Mouse (Mus musculus): ENCODE data around the gene Gm49358. TPM values are rescaled to one million over a fixed set of nuclear protein-coding genes. Genes with fewer than 3 reads are reported as not detected.

The Gm49358 gene
- polyA plus RNA-seq, 1 experiment from 2014 or later, result not detected

GRCm38 (mm10) chr10:86786083-86786482 lies 22.3 kb downstream of the Gm49358 start:
- H3K9me3 ChIP-seq (ENCODE audit: control insufficient read depth), result no peaks in the 10 kb centered on the region
- H3K4me3 ChIP-seq (ENCODE audit: low read depth, low read length), result no peak overlapping the region
- H3K9ac ChIP-seq (ENCODE audit: low read depth, low read length), result no peak overlapping the region
- H3K4me1 ChIP-seq (replicated peaks; ENCODE audit: control insufficient read depth, insufficient read depth, low read length), result no peaks in the 10 kb centered on the region
- H3K27me3 ChIP-seq (replicated peaks; ENCODE audit: control insufficient read depth, insufficient read depth, low read length), result no peaks in the 10 kb centered on the region
- WGBS, result 72% methylated on average over 5 of the region's 5 CpGs
- no peak overlapping the region for H3K27ac ChIP-seq (ENCODE audit: low read depth, low read length)
- ATAC-seq, result no peak
- no peaks in the 10 kb centered on the region for H3K36me3 ChIP-seq (ENCODE audit: control insufficient read depth, insufficient read depth)
- H3K4me2 ChIP-seq (replicated peaks; ENCODE audit: low read depth), result no peak overlapping the region
- TF ChIP-seq CTCF (IDR thresholded peaks at IDR 0.05; ENCODE audit: low read depth), result no peak

GRCm38 (mm10) chr10:86788193-86788592 lies 24.4 kb downstream of the Gm49358 start:
- no peak overlapping the region for H3K9ac ChIP-seq (ENCODE audit: low read depth, low read length)
- ATAC-seq, result no peak

GRCm38 (mm10) chr10:86789146-86789672 lies 25.4 kb downstream of the Gm49358 start:
- no peak for ATAC-seq
- no peak for TF ChIP-seq CTCF (IDR thresholded peaks at IDR 0.05; ENCODE audit: low read depth)
- no peaks in the 10 kb centered on the region for H3K9me3 ChIP-seq (ENCODE audit: control insufficient read depth)
- WGBS, result 86% methylated on average over 7 of the region's 7 CpGs
- H3K27me3 ChIP-seq (replicated peaks; ENCODE audit: control insufficient read depth, insufficient read depth, low read length), result no peaks in the 10 kb centered on the region
- no peak overlapping the region for H3K4me3 ChIP-seq (ENCODE audit: low read depth, low read length)
- H3K9ac ChIP-seq (ENCODE audit: low read depth, low read length), result no peak overlapping the region
- no peaks in the 10 kb centered on the region for H3K4me1 ChIP-seq (replicated peaks; ENCODE audit: control insufficient read depth, insufficient read depth, low read length)
- H3K36me3 ChIP-seq (ENCODE audit: control insufficient read depth, insufficient read depth), result no peaks in the 10 kb centered on the region
- H3K4me2 ChIP-seq (replicated peaks; ENCODE audit: low read depth), result no peak overlapping the region
- no peak overlapping the region for H3K27ac ChIP-seq (ENCODE audit: low read depth, low read length)

More at GRCm38 (mm10) chr10:86788193-86788592, 24.4 kb downstream of the Gm49358 start:
- Histone ChIP-seq H3K4me3 (ENCODE audit: low read depth, low read length) (no peak overlapping the region), H3K9me3 (ENCODE audit: control insufficient read depth) (no peaks in the 10 kb centered on the region), H3K4me2 (replicated peaks; ENCODE audit: low read depth) (no peak overlapping the region), H3K27ac (ENCODE audit: low read depth, low read length) (no peak overlapping the region), H3K27me3 (replicated peaks; ENCODE audit: control insufficient read depth, insufficient read depth, low read length) (no peaks in the 10 kb centered on the region), H3K36me3 (ENCODE audit: control insufficient read depth, insufficient read depth) (no peaks in the 10 kb centered on the region), H3K4me1 (replicated peaks; ENCODE audit: control insufficient read depth, insufficient read depth, low read length) (no peaks in the 10 kb centered on the region)
- no peak for TF ChIP-seq CTCF (IDR thresholded peaks at IDR 0.05; ENCODE audit: low read depth)
- 62% methylated on average over 5 of the region's 5 CpGs for WGBS

- Histone ChIP-seq H3K4me1 (replicated peaks; ENCODE audit: control insufficient read depth, insufficient read depth, low read length) (no peaks in the 10 kb centered on the region), H3K4me2 (replicated peaks; ENCODE audit: low read depth) (no peak overlapping the region), H3K9ac (ENCODE audit: low read depth, low read length) (no peak overlapping the region), H3K27ac (ENCODE audit: low read depth, low read length) (no peak overlapping the region), H3K36me3 (ENCODE audit: control insufficient read depth, insufficient read depth) (no peaks in the 10 kb centered on the region), H3K27me3 (replicated peaks; ENCODE audit: control insufficient read depth, insufficient read depth, low read length) (no peaks in the 10 kb centered on the region), H3K4me3 (ENCODE audit: low read depth, low read length) (no peak overlapping the region), H3K9me3 (ENCODE audit: control insufficient read depth) (no peaks in the 10 kb centered on the region)
- TF ChIP-seq CTCF (IDR thresholded peaks at IDR 0.05; ENCODE audit: low read depth), result no peak
- ATAC-seq, result no peak
- 56% methylated on average over 7 of the region's 7 CpGs for WGBS
Measured at GRCm38 (mm10) chr10:86791507-86792184, 27.9 kb downstream of the Gm49358 start.

GRCm38 (mm10) chr10:86793509-86793951 lies 29.8 kb downstream of the Gm49358 start:
- ATAC-seq, result no peak
- H3K27ac ChIP-seq (ENCODE audit: low read depth, low read length), result no peak overlapping the region
- H3K9me3 ChIP-seq (ENCODE audit: control insufficient read depth), result no peaks in the 10 kb centered on the region
- H3K9ac ChIP-seq (ENCODE audit: low read depth, low read length), result no peak overlapping the region
- no peak overlapping the region for H3K4me3 ChIP-seq (ENCODE audit: low read depth, low read length)
- H3K36me3 ChIP-seq (ENCODE audit: control insufficient read depth, insufficient read depth), result no peaks in the 10 kb centered on the region
- TF ChIP-seq CTCF (IDR thresholded peaks at IDR 0.05; ENCODE audit: low read depth), result no peak
- WGBS, result 65% methylated on average over 2 of the region's 2 CpGs
- H3K4me1 ChIP-seq (replicated peaks; ENCODE audit: control insufficient read depth, insufficient read depth, low read length), result no peaks in the 10 kb centered on the region
- H3K27me3 ChIP-seq (replicated peaks; ENCODE audit: control insufficient read depth, insufficient read depth, low read length), result no peaks in the 10 kb centered on the region
- no peak overlapping the region for H3K4me2 ChIP-seq (replicated peaks; ENCODE audit: low read depth)

GRCm38 (mm10) chr10:86794196-86794595 lies 30.4 kb downstream of the Gm49358 start:
- no peak for ATAC-seq
- Histone ChIP-seq H3K36me3 (ENCODE audit: control insufficient read depth, insufficient read depth) (no peaks in the 10 kb centered on the region), H3K4me3 (ENCODE audit: low read depth, low read length) (no peak overlapping the region), H3K4me2 (replicated peaks; ENCODE audit: low read depth) (no peak overlapping the region), H3K27me3 (replicated peaks; ENCODE audit: control insufficient read depth, insufficient read depth, low read length) (no peaks in the 10 kb centered on the region), H3K9me3 (ENCODE audit: control insufficient read depth) (no peaks in the 10 kb centered on the region), H3K9ac (ENCODE audit: low read depth, low read length) (no peak overlapping the region), H3K27ac (ENCODE audit: low read depth, low read length) (no peak overlapping the region), H3K4me1 (replicated peaks; ENCODE audit: control insufficient read depth, insufficient read depth, low read length) (no peaks in the 10 kb centered on the region)
- TF ChIP-seq CTCF (IDR thresholded peaks at IDR 0.05; ENCODE audit: low read depth), result no peak
- WGBS, result 94% methylated on average over 4 of the region's 4 CpGs
